Mouse (Mus musculus) hindbrain, embryonic 13.5 days (tissue): Measurements from ENCODE around the gene Meox1. TPM values are rescaled to one million over a fixed set of nuclear protein-coding genes. Genes with fewer than 3 reads are reported as not detected.

ENCODE experiments used
- ATAC-seq: fragments of 200-750 bp; cut with Nextera tagmentation; 2 replicates; pipeline ENCODE4 v1.8.0; 2017; ENCODE audit warnings: moderate TSS enrichment; ENCODE audit not compliant: low FRiP score
- H3K27ac ChIP-seq: fragments of 300-500 bp; sonication (generic); 2 replicates; pipeline ENCODE4 v1.5.1; 2015; ENCODE audit warnings: inconsistent platforms, mild to moderate bottlenecking, moderate library complexity
- H3K27me3 ChIP-seq: fragments of 300-500 bp; sonication (generic); 2 replicates; pipeline ENCODE4 v1.6.1; 2015; ENCODE audit warnings: mild to moderate bottlenecking, inconsistent platforms
- H3K36me3 ChIP-seq: fragments of 300-500 bp; sonication (generic); 2 replicates; pipeline ENCODE4 v1.6.1; 2015; ENCODE audit warnings: mild to moderate bottlenecking, inconsistent platforms
- H3K4me1 ChIP-seq: fragments of 300-500 bp; sonication (generic); replicated peaks from 2 replicates; pipeline ENCODE4 v1.6.1; 2015; ENCODE audit warnings: inconsistent platforms
- H3K4me2 ChIP-seq: fragments of 300-500 bp; sonication (generic); 2 replicates; pipeline ENCODE4 v1.6.1; 2015; ENCODE audit warnings: inconsistent platforms, mild to moderate bottlenecking, moderate library complexity
- H3K4me3 ChIP-seq: fragments of 300-500 bp; sonication (generic); 2 replicates; pipeline ENCODE4 v1.5.1; 2015; ENCODE audit warnings: mild to moderate bottlenecking, inconsistent platforms
- H3K9ac ChIP-seq: fragments of 300-500 bp; sonication (generic); 2 replicates; pipeline ENCODE4 v1.6.1; 2015; ENCODE audit warnings: mild to moderate bottlenecking, inconsistent platforms
- H3K9me3 ChIP-seq: fragments of 300-500 bp; sonication (generic); 2 replicates; pipeline ENCODE4 v1.6.1; 2016; ENCODE audit warnings: inconsistent platforms
- WGBS: fragments of 180-500 bp; shearing (Covaris S2); methylation state at CpG from one replicate; pipeline ENCODE4 v1.1.7; 2015; 5-methylcytosine and 5-hydroxymethylcytosine counted together
- polyA plus RNA-seq: library from polyadenylated mRNA; unstranded; fragments of >200 nt; fragmentation: Nextera tagmentation; extraction: Ambion mirVana; gene quantifications from 2 replicates; pipeline ENCODE4 v1.2.1, GENCODE M21; 2015

Gene Meox1
- polyA plus RNA-seq, result 0.43 and 0.56 TPM in 2 replicates

- Histone ChIP-seq H3K27ac (no peak within 1 kb of the TSS), H3K4me2 (no peak within 1 kb of the TSS), H3K27me3 (peaks cover 49% of the 10 kb centered on the region), H3K4me3 (no peak within 1 kb of the TSS), H3K4me1 (peaks cover 38% of the 10 kb centered on the region), H3K36me3 (no peaks in the 10 kb centered on the region), H3K9ac (0 out of 2 replicates have a peak within 1 kb of the TSS, but pooled peaks have one; percentile 19), H3K9me3 (no peaks in the 10 kb centered on the region)
- ATAC-seq, result no peak
- WGBS, result 43% methylated on average over 11 of the region's 11 CpGs
These were observed at the start of gene Meox1 for GRCm38 (mm10) chr11:101894204-101894603. TSS of gene Meox1 (minus strand) at chr11:101894374.

GRCm38 (mm10) chr11:101943055-101943454, 48.9 kb upstream of the Meox1 start:
- Histone ChIP-seq H3K36me3 (no peaks in the 10 kb centered on the region), H3K27ac (no peak overlapping the region), H3K4me2 (no peak overlapping the region), H3K4me3 (no peak overlapping the region), H3K4me1 (peaks cover 7% of the 10 kb centered on the region), H3K9me3 (no peaks in the 10 kb centered on the region), H3K27me3 (peaks cover 15% of the 10 kb centered on the region), H3K9ac (no peak overlapping the region)
- WGBS, result 39% methylated on average over 3 of the region's 3 CpGs
- no peak for ATAC-seq

DNA sequence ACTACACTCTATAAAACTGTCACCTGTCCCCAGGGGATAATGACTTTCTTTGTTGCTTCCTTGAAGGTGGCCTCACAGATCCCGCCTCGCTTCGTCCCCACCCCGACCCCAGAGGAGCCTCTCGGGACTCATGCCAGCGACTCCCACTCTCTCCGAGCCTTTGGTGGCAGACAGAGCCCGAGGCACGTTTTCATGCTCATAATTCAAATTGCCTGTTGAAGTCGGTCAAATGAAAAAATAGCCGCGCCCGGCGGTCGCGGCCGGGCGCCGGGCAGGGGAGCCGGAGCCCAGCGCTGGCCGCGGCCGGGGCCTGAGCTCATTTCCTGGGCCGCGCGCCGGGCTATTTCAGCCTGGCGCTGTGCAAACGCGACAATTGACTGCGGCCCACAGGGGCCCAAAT, 42.9 kb upstream of the Meox1 start:
- Histone ChIP-seq H3K9me3 (no peaks in the 10 kb centered on the region), H3K4me1 (peaks cover 21% of the 10 kb centered on the region), H3K4me3 (peak overlapping the region; percentile 40), H3K4me2 (peak overlapping the region; percentile 75), H3K9ac (peak overlapping the region; percentile 69), H3K27ac (0 out of 2 replicates have a peak overlapping the region, but pooled peaks have one; percentile 30), H3K27me3 (peaks cover 43% of the 10 kb centered on the region), H3K36me3 (no peaks in the 10 kb centered on the region)
- ATAC-seq, result no peak; the same call in 1 of the 2 replicates
- WGBS, result under 1% methylated on average over 32 of the region's 32 CpGs

DNA sequence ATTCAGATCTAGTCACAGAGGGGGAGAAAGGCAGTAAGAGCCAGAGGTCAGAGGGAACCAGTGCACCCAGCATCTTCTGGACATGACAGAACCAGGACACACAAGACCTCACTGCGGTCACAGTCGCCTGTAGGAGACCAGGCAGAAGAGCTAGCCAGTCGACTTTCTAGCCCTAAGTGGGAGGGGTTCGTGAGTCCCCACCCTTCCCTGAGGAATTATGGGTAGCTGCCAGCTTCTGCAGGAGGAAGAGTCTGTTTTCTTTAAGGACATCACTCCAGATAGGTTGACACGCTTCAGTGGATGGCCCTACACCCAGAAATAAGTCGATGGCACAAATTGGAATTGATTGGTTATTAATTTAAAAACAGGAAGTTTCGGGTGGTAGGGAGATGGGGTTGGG, 42.2 kb upstream of the Meox1 start:
- H3K4me2 ChIP-seq, result peak overlapping the region; percentile 75; the same call in 1 of the 2 replicates
- 33% methylated on average over 7 of the region's 7 CpGs for WGBS
- no peaks in the 10 kb centered on the region for H3K9me3 ChIP-seq
- peaks cover 43% of the 10 kb centered on the region for H3K27me3 ChIP-seq
- no peak overlapping the region for H3K9ac ChIP-seq
- H3K27ac ChIP-seq, result no peak overlapping the region
- no peak for ATAC-seq
- no peak overlapping the region for H3K4me3 ChIP-seq
- peaks cover 21% of the 10 kb centered on the region for H3K4me1 ChIP-seq
- H3K36me3 ChIP-seq, result no peaks in the 10 kb centered on the region

- ATAC-seq, result no peak
These were observed 41.6 kb upstream of the Meox1 start for GRCm38 (mm10) chr11:101935743-101936142.

GRCm38 (mm10) chr11:101931978-101932377, 37.8 kb upstream of the Meox1 start:
- ATAC-seq, result no peak
- H3K27me3 ChIP-seq, result peaks cover 29% of the 10 kb centered on the region
- H3K4me2 ChIP-seq, result no peak overlapping the region
- peaks cover 8% of the 10 kb centered on the region for H3K4me1 ChIP-seq
- no peak overlapping the region for H3K9ac ChIP-seq
- H3K4me3 ChIP-seq, result no peak overlapping the region
- WGBS, result 52% methylated on average over 4 of the region's 4 CpGs
- H3K36me3 ChIP-seq, result no peaks in the 10 kb centered on the region
- no peaks in the 10 kb centered on the region for H3K9me3 ChIP-seq
- H3K27ac ChIP-seq, result no peak overlapping the region

More at GRCm38 (mm10) chr11:101935743-101936142, 41.6 kb upstream of the Meox1 start:
- no peak overlapping the region for H3K27ac ChIP-seq
- H3K4me1 ChIP-seq, result peaks cover 21% of the 10 kb centered on the region
- peaks cover 43% of the 10 kb centered on the region for H3K27me3 ChIP-seq
- WGBS, result 87% methylated on average over 3 of the region's 3 CpGs
- H3K9ac ChIP-seq, result no peak overlapping the region
- H3K36me3 ChIP-seq, result no peaks in the 10 kb centered on the region
- H3K4me3 ChIP-seq, result no peak overlapping the region
- no peak overlapping the region for H3K4me2 ChIP-seq
- H3K9me3 ChIP-seq, result no peaks in the 10 kb centered on the region

- no peak overlapping the region for H3K4me3 ChIP-seq
- ATAC-seq, result no peak
- 30% methylated on average over 25 of the region's 25 CpGs for WGBS
- no peaks in the 10 kb centered on the region for H3K9me3 ChIP-seq
- H3K4me2 ChIP-seq, result no peak overlapping the region
- peaks cover 16% of the 10 kb centered on the region for H3K27me3 ChIP-seq
- H3K36me3 ChIP-seq, result no peaks in the 10 kb centered on the region
- H3K4me1 ChIP-seq, result peaks cover 5% of the 10 kb centered on the region
- no peak overlapping the region for H3K27ac ChIP-seq
- no peak overlapping the region for H3K9ac ChIP-seq
These were observed 34.0 kb upstream of the Meox1 start for GRCm38 (mm10) chr11:101928030-101928762.

- ATAC-seq, result no peak
- Histone ChIP-seq H3K36me3 (no peaks in the 10 kb centered on the region), H3K4me1 (peaks cover 5% of the 10 kb centered on the region), H3K27ac (no peak overlapping the region), H3K4me3 (no peak overlapping the region), H3K9me3 (no peaks in the 10 kb centered on the region), H3K9ac (no peak overlapping the region), H3K27me3 (peaks cover 8% of the 10 kb centered on the region; the same call in 1 of the 2 replicates), H3K4me2 (no peak overlapping the region)
- 76% methylated on average over 10 of the region's 10 CpGs for whole genome bisulfite sequencing
These were observed 32.9 kb upstream of the Meox1 start for GRCm38 (mm10) chr11:101926951-101927589.

DNA sequence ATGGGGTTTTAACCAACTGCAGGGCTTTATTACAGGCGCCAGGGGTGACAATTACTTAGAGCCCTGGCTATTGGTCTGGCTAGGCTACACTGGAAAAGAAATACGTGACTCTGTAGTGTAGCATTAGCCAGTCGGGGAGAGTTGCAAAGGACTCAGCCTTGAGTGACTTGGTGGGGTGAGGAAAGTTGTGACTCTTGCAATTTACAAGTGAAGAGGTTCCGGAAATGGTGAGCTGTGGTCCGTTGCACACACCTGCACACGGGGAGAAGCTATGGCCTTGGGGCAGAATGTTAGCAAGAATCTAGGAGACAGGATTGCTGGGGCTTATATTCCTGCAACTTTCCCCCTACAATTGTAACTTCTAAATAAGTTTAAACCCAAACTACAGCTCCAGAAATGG, 31.5 kb upstream of the Meox1 start:
- H3K36me3 ChIP-seq, result no peaks in the 10 kb centered on the region
- no peak overlapping the region for H3K27ac ChIP-seq
- H3K4me2 ChIP-seq, result no peak overlapping the region
- H3K9me3 ChIP-seq, result no peaks in the 10 kb centered on the region
- peaks cover 15% of the 10 kb centered on the region; the same call in 1 of the 2 replicates for H3K27me3 ChIP-seq
- H3K9ac ChIP-seq, result no peak overlapping the region
- H3K4me3 ChIP-seq, result no peak overlapping the region
- WGBS, result 75% methylated on average over 6 of the region's 6 CpGs
- peaks cover 9% of the 10 kb centered on the region for H3K4me1 ChIP-seq
- ATAC-seq, result no peak

GRCm38 (mm10) chr11:101924441-101924976, 30.3 kb upstream of the Meox1 start:
- H3K9ac ChIP-seq, result no peak overlapping the region
- 81% methylated on average over 15 of the region's 19 CpGs for WGBS
- no peak overlapping the region for H3K4me2 ChIP-seq
- H3K27me3 ChIP-seq, result peaks cover 20% of the 10 kb centered on the region; the same call in 1 of the 2 replicates
- peaks cover 9% of the 10 kb centered on the region for H3K4me1 ChIP-seq
- no peak overlapping the region for H3K27ac ChIP-seq
- no peak for ATAC-seq
- H3K9me3 ChIP-seq, result no peaks in the 10 kb centered on the region
- H3K4me3 ChIP-seq, result no peak overlapping the region
- H3K36me3 ChIP-seq, result no peaks in the 10 kb centered on the region

DNA sequence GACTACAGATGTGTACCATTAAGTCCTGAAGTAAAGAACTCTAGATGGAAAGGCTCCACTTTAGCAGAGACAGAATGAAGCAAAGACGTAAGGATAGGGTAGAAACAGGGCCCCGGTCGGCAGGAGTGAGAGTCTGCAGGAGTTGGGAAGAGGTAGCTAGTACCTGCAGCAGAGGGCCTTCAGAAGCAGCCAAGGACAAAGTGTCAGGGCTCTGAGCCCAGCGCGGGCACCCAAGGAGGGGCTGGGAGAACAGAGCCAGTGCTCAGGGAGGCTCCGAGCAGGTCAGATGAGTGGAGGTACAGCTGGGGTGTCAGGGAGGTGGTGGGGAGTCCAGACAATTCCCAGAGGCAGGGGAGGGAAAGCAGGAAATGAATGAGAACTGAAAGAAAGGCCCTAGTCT, 29.8 kb upstream of the Meox1 start:
- Histone ChIP-seq H3K27ac (no peak overlapping the region), H3K9ac (no peak overlapping the region), H3K36me3 (no peaks in the 10 kb centered on the region), H3K4me1 (peaks cover 9% of the 10 kb centered on the region), H3K9me3 (no peaks in the 10 kb centered on the region), H3K4me3 (no peak overlapping the region), H3K27me3 (peaks cover 24% of the 10 kb centered on the region), H3K4me2 (no peak overlapping the region)
- 87% methylated on average over 6 of the region's 6 CpGs for WGBS
- no peak for ATAC-seq

GRCm38 (mm10) chr11:101921361-101921952, 27.3 kb upstream of the Meox1 start:
- Histone ChIP-seq H3K27ac (no peak overlapping the region), H3K4me1 (0 out of 2 replicates have a peak, but pooled peaks cover 4% of the 10 kb centered on the region), H3K36me3 (no peaks in the 10 kb centered on the region), H3K4me3 (no peak overlapping the region), H3K9ac (no peak overlapping the region), H3K9me3 (no peaks in the 10 kb centered on the region), H3K27me3 (peaks cover 40% of the 10 kb centered on the region), H3K4me2 (no peak overlapping the region)
- no peak for ATAC-seq
- 83% methylated on average over 12 of the region's 12 CpGs for WGBS
